Mouse (Mus musculus): Measurements from ENCODE around the gene Enox2. TPM values are rescaled to one million over a fixed set of nuclear protein-coding genes. Genes with fewer than 3 reads are reported as not detected.

Enox2 gene
- total RNA-seq, 2 experiments from 2014 or later, result 23.0 to 24.7 TPM

- DNase-seq (ENCODE audit: low spot score in 2 of 2), result no peak
Observed at GRCm38 (mm10) chrX:49005655-49006054, 282.4 kb downstream of the Enox2 start.

- DNase-seq (ENCODE audit: low spot score in 2 of 2), result no peak
Observed at GRCm38 (mm10) chrX:49002892-49003291, 285.2 kb downstream of the Enox2 start.

- DNase-seq (ENCODE audit: low spot score in 2 of 2), result no peak
Observed at GRCm38 (mm10) chrX:48985653-48986052, 302.4 kb downstream of the Enox2 start.

GRCm38 (mm10) chrX:48984451-48984850 is 303.6 kb downstream of the Enox2 start:
- DNase-seq (ENCODE audit: low spot score in 2 of 2), result no peak

Other genes starting within 250 kb of the Enox2 start
- 1 to 10 TPM; 2.7 to 3.0 TPM for gene Arhgap36, start 175.7 kb upstream of the Enox2 start, total RNA-seq (2021)

All from layer of hippocampus, postnatal 14 days (tissue).